Mouse (Mus musculus): ENCODE results near the gene Arhgap22. TPM values are rescaled to one million over a fixed set of nuclear protein-coding genes. Genes with fewer than 3 reads are reported as not detected.

The Arhgap22 gene
- polyA plus RNA-seq, 1 experiment from 2014 or later: 0.94 TPM

- Histone ChIP-seq H3K9me3 (ENCODE audit: control insufficient read depth, low read length) (no peaks in the 10 kb centered on the region), H3K36me3 (ENCODE audit: control insufficient read depth, insufficient read depth, low read length) (no peaks in the 10 kb centered on the region), H3K4me3 (ENCODE audit: low read depth, low read length) (no peak overlapping the region), H3K4me1 (replicated peaks; ENCODE audit: control insufficient read depth, insufficient read depth, low read length) (no peaks in the 10 kb centered on the region), H3K9ac (ENCODE audit: low read depth, low read length) (no peak overlapping the region), H3K27me3 (ENCODE audit: control insufficient read depth, insufficient read depth, low read length) (no peaks in the 10 kb centered on the region), H3K4me2 (replicated peaks; ENCODE audit: low read depth, low read length) (no peak overlapping the region), H3K27ac (ENCODE audit: low read depth, low read length) (no peak overlapping the region)
- no peak for DNase-seq (ENCODE audit: low spot score)
- no peak for ATAC-seq (ENCODE audit: low FRiP score)
- 77% methylated on average over 4 of the region's 4 CpGs for WGBS
These were observed 96.9 kb downstream of the Arhgap22 start for GRCm38 (mm10) chr14:33310719-33311118.

- Histone ChIP-seq H3K4me1 (replicated peaks; ENCODE audit: control insufficient read depth, insufficient read depth, low read length) (no peaks in the 10 kb centered on the region), H3K27me3 (ENCODE audit: control insufficient read depth, insufficient read depth, low read length) (no peaks in the 10 kb centered on the region), H3K4me3 (ENCODE audit: low read depth, low read length) (no peak overlapping the region), H3K4me2 (replicated peaks; ENCODE audit: low read depth, low read length) (no peak overlapping the region), H3K9me3 (ENCODE audit: control insufficient read depth, low read length) (no peaks in the 10 kb centered on the region), H3K36me3 (ENCODE audit: control insufficient read depth, insufficient read depth, low read length) (no peaks in the 10 kb centered on the region), H3K27ac (ENCODE audit: low read depth, low read length) (no peak overlapping the region), H3K9ac (ENCODE audit: low read depth, low read length) (no peak overlapping the region)
- DNase-seq (ENCODE audit: low spot score): no peak
- 27% methylated on average over 4 of the region's 4 CpGs for WGBS
- ATAC-seq (ENCODE audit: low FRiP score): no peak
These were observed 98.5 kb downstream of the Arhgap22 start for GRCm38 (mm10) chr14:33312309-33312708.

- no peaks in the 10 kb centered on the region for H3K36me3 ChIP-seq (ENCODE audit: control insufficient read depth, insufficient read depth, low read length)
- H3K9me3 ChIP-seq (ENCODE audit: control insufficient read depth, low read length): no peaks in the 10 kb centered on the region
- no peaks in the 10 kb centered on the region for H3K4me1 ChIP-seq (replicated peaks; ENCODE audit: control insufficient read depth, insufficient read depth, low read length)
- DNase-seq (ENCODE audit: low spot score) (peak; percentile 90), ATAC-seq (ENCODE audit: low FRiP score) (peak; percentile 65; the same call in 1 of the 2 replicates)
- peaks cover 3% of the 10 kb centered on the region; the same call in 1 of the 2 replicates for H3K27me3 ChIP-seq (ENCODE audit: control insufficient read depth, insufficient read depth, low read length)
- H3K4me2 ChIP-seq (replicated peaks; ENCODE audit: low read depth, low read length): no peak overlapping the region
- no peak overlapping the region for H3K27ac ChIP-seq (ENCODE audit: low read depth, low read length)
- no peak overlapping the region for H3K9ac ChIP-seq (ENCODE audit: low read depth, low read length)
- 1% methylated on average over 4 of the region's 4 CpGs for WGBS
- no peak overlapping the region for H3K4me3 ChIP-seq (ENCODE audit: low read depth, low read length)
These were observed 99.8 kb downstream of the Arhgap22 start for GRCm38 (mm10) chr14:33313624-33314023.

- no peaks in the 10 kb centered on the region for H3K36me3 ChIP-seq (ENCODE audit: control insufficient read depth, insufficient read depth, low read length)
- H3K9me3 ChIP-seq (ENCODE audit: control insufficient read depth, low read length): no peaks in the 10 kb centered on the region
- H3K4me1 ChIP-seq (replicated peaks; ENCODE audit: control insufficient read depth, insufficient read depth, low read length): no peaks in the 10 kb centered on the region
- no peak overlapping the region for H3K9ac ChIP-seq (ENCODE audit: low read depth, low read length)
- DNase-seq (ENCODE audit: low spot score) (no peak), ATAC-seq (ENCODE audit: low FRiP score) (no peak)
- no peak overlapping the region for H3K27ac ChIP-seq (ENCODE audit: low read depth, low read length)
- peaks cover 3% of the 10 kb centered on the region; the same call in 1 of the 2 replicates for H3K27me3 ChIP-seq (ENCODE audit: control insufficient read depth, insufficient read depth, low read length)
- 55% methylated on average over 7 of the region's 7 CpGs for WGBS
- no peak overlapping the region for H3K4me2 ChIP-seq (replicated peaks; ENCODE audit: low read depth, low read length)
- no peak overlapping the region for H3K4me3 ChIP-seq (ENCODE audit: low read depth, low read length)
These were observed 100.3 kb downstream of the Arhgap22 start for GRCm38 (mm10) chr14:33314160-33314559.

DNA sequence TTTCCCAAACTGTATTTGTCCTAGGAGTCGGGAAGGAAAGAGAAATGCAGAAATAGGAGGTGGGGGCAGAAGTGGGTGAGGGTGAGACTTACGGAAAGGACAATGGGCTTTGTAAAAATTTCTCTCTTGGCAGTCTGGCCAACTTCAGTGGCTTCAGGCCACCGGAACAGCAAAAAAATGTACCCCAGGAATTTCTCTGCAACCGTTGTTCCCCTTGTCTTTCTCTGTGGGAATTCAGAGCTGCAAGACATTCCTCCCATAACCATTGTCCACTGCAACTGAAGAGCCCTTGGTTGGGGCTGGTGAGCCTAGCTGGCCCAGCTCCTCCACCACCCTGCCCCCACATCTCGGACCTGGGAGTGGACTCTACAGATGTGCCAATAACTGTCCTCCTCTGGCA, 101.3 kb downstream of the Arhgap22 start:
- no peaks in the 10 kb centered on the region for H3K4me1 ChIP-seq (replicated peaks; ENCODE audit: control insufficient read depth, insufficient read depth, low read length)
- H3K27me3 ChIP-seq (ENCODE audit: control insufficient read depth, insufficient read depth, low read length): peaks cover 10% of the 10 kb centered on the region
- no peak overlapping the region for H3K9ac ChIP-seq (ENCODE audit: low read depth, low read length)
- no peak overlapping the region for H3K4me2 ChIP-seq (replicated peaks; ENCODE audit: low read depth, low read length)
- H3K36me3 ChIP-seq (ENCODE audit: control insufficient read depth, insufficient read depth, low read length): no peaks in the 10 kb centered on the region
- ATAC-seq (ENCODE audit: low FRiP score) (no peak), DNase-seq (ENCODE audit: low spot score) (no peak)
- no peak overlapping the region for H3K4me3 ChIP-seq (ENCODE audit: low read depth, low read length)
- no peak overlapping the region for H3K27ac ChIP-seq (ENCODE audit: low read depth, low read length)
- no peaks in the 10 kb centered on the region for H3K9me3 ChIP-seq (ENCODE audit: control insufficient read depth, low read length)
- WGBS: 44% methylated on average over 5 of the region's 5 CpGs

- H3K27me3 ChIP-seq (ENCODE audit: control insufficient read depth, insufficient read depth, low read length): peaks cover 17% of the 10 kb centered on the region
- no peak overlapping the region for H3K4me3 ChIP-seq (ENCODE audit: low read depth, low read length)
- no peak overlapping the region for H3K9ac ChIP-seq (ENCODE audit: low read depth, low read length)
- no peak overlapping the region for H3K4me2 ChIP-seq (replicated peaks; ENCODE audit: low read depth, low read length)
- no peak overlapping the region for H3K27ac ChIP-seq (ENCODE audit: low read depth, low read length)
- H3K36me3 ChIP-seq (ENCODE audit: control insufficient read depth, insufficient read depth, low read length): no peaks in the 10 kb centered on the region
- ATAC-seq (ENCODE audit: low FRiP score) (no peak), DNase-seq (ENCODE audit: low spot score) (no peak)
- 52% methylated on average over 4 of the region's 4 CpGs for WGBS
- H3K9me3 ChIP-seq (ENCODE audit: control insufficient read depth, low read length): no peaks in the 10 kb centered on the region
- 0 out of 2 replicates have a peak, but pooled peaks cover under 1% of the 10 kb centered on the region for H3K4me1 ChIP-seq (replicated peaks; ENCODE audit: control insufficient read depth, insufficient read depth, low read length)
These were observed 101.9 kb downstream of the Arhgap22 start for GRCm38 (mm10) chr14:33315771-33316170.

- peaks cover 29% of the 10 kb centered on the region for H3K27me3 ChIP-seq (ENCODE audit: control insufficient read depth, insufficient read depth, low read length)
- 49% methylated on average over 6 of the region's 6 CpGs for WGBS
These were observed 104.1 kb downstream of the Arhgap22 start for GRCm38 (mm10) chr14:33317946-33318345.

GRCm38 (mm10) chr14:33319541-33320521, 106.0 kb downstream of the Arhgap22 start:
- WGBS: under 1% methylated on average over 85 of the region's 106 CpGs
- no peak overlapping the region for H3K27ac ChIP-seq (ENCODE audit: low read depth, low read length)
- peak overlapping the region; percentile 99 for H3K4me2 ChIP-seq (replicated peaks; ENCODE audit: low read depth, low read length)
- H3K36me3 ChIP-seq (ENCODE audit: control insufficient read depth, insufficient read depth, low read length): no peaks in the 10 kb centered on the region
- no peaks in the 10 kb centered on the region for H3K9me3 ChIP-seq (ENCODE audit: control insufficient read depth, low read length)
- peak; percentile 92 for DNase-seq (ENCODE audit: low spot score)
- peak overlapping the region; percentile 59 for H3K4me3 ChIP-seq (ENCODE audit: low read depth, low read length)
- H3K4me1 ChIP-seq (replicated peaks; ENCODE audit: control insufficient read depth, insufficient read depth, low read length): 0 out of 2 replicates have a peak, but pooled peaks cover 2% of the 10 kb centered on the region
- peaks cover 29% of the 10 kb centered on the region for H3K27me3 ChIP-seq (ENCODE audit: control insufficient read depth, insufficient read depth, low read length)
- H3K9ac ChIP-seq (ENCODE audit: low read depth, low read length): peak overlapping the region; percentile 40; the same call in 1 of the 2 replicates
- peak; percentile 56 for ATAC-seq (ENCODE audit: low FRiP score)

More at GRCm38 (mm10) chr14:33317946-33318345, 104.1 kb downstream of the Arhgap22 start:
- Histone ChIP-seq H3K27ac (ENCODE audit: low read depth, low read length) (no peak overlapping the region), H3K4me3 (ENCODE audit: low read depth, low read length) (no peak overlapping the region), H3K4me2 (replicated peaks; ENCODE audit: low read depth, low read length) (no peak overlapping the region), H3K4me1 (replicated peaks; ENCODE audit: control insufficient read depth, insufficient read depth, low read length) (0 out of 2 replicates have a peak, but pooled peaks cover 2% of the 10 kb centered on the region), H3K9me3 (ENCODE audit: control insufficient read depth, low read length) (no peaks in the 10 kb centered on the region), H3K36me3 (ENCODE audit: control insufficient read depth, insufficient read depth, low read length) (no peaks in the 10 kb centered on the region), H3K9ac (ENCODE audit: low read depth, low read length) (no peak overlapping the region)
- DNase-seq (ENCODE audit: low spot score) (no peak), ATAC-seq (ENCODE audit: low FRiP score) (no peak)
